Comparison of ENCODE assay signal across 15 mouse cellular contexts in genomic region chr10:53150916-53151315, GRCm38 (mm10).
"Had no signal": no experiment of that assay in that cellular context is flagged by ENCODE, and none has a peak within 500 bp of the region (broad histone marks: within the 10 kb centered on the region; RNA-seq: fewer than 3 reads in every experiment).

No protein-coding gene starts in this region.

- DNase-seq: liver, postnatal 0 days; lung, adult 2 months; lung, postnatal 14 days; lung, postnatal 36 days; right cerebral cortex, postnatal 14 days; spleen, adult 18-20 months; thymus, adult 18-20 months; thymus, postnatal 14 days; thymus, postnatal 36 days had no signal

- H3K9me3 ChIP-seq: lung, embryonic 15.5 days; midbrain, embryonic 13.5 days; midbrain, embryonic 15.5 days; neural tube, embryonic 12.5 days had no signal

- H3K27ac ChIP-seq: lung, embryonic 15.5 days; macrophage; midbrain, embryonic 13.5 days; midbrain, embryonic 15.5 days; neural tube, embryonic 12.5 days had no signal

- H3K36me3 ChIP-seq: lung, embryonic 15.5 days; midbrain, embryonic 13.5 days; midbrain, embryonic 15.5 days; neural tube, embryonic 12.5 days had no signal

- H3K27me3 ChIP-seq: lung, embryonic 15.5 days; megakaryocyte, embryonic 14.5 days; midbrain, embryonic 13.5 days; midbrain, embryonic 15.5 days; neural tube, embryonic 12.5 days had no signal

- H3K9ac ChIP-seq: liver, postnatal 0 days; lung, embryonic 15.5 days; midbrain, embryonic 13.5 days; midbrain, embryonic 15.5 days; neural tube, embryonic 12.5 days had no signal

- H3K4me1 ChIP-seq: lung, embryonic 15.5 days; megakaryocyte, embryonic 14.5 days; midbrain, embryonic 13.5 days; midbrain, embryonic 15.5 days; neural tube, embryonic 12.5 days had no signal

- H3K4me3 ChIP-seq: lung, embryonic 15.5 days; megakaryocyte, embryonic 14.5 days; midbrain, embryonic 13.5 days; midbrain, embryonic 15.5 days; neural tube, embryonic 12.5 days had no signal
